Mouse (Mus musculus) forebrain, embryonic 13.5 days (tissue): ENCODE data around the gene Timm9. TPM values are rescaled to one million over a fixed set of nuclear protein-coding genes. Genes with fewer than 3 reads are reported as not detected.
A peak's percentile ranks its signal among the peaks of the same experiment; 100 is the strongest.
"Not testable (repeated sequence)": the region's sequence is repeated elsewhere in the genome, so short reads cannot be mapped to it uniquely, and the experiment has no call there.

ENCODE experiments used
- ATAC-seq: fragments of 200-750 bp; cut with Nextera tagmentation; 2 replicates; pipeline ENCODE4 v1.8.0; 2017
- H3K27ac ChIP-seq: fragments of 300-500 bp; sonication (generic); 2 replicates; pipeline ENCODE4 v1.5.1; 2015; ENCODE audit warnings: inconsistent platforms, mild to moderate bottlenecking, moderate library complexity
- H3K27me3 ChIP-seq: fragments of 300-500 bp; sonication (generic); 2 replicates; pipeline ENCODE4 v1.6.1; 2015; ENCODE audit warnings: mild to moderate bottlenecking, inconsistent platforms
- H3K36me3 ChIP-seq: fragments of 300-500 bp; sonication (generic); 2 replicates; pipeline ENCODE4 v1.6.1; 2015; ENCODE audit warnings: mild to moderate bottlenecking, inconsistent platforms; ENCODE audit not compliant: poor library complexity, severe bottlenecking
- H3K4me1 ChIP-seq: fragments of 300-500 bp; sonication (generic); 2 replicates; pipeline ENCODE4 v1.6.1; 2015; ENCODE audit warnings: inconsistent platforms
- H3K4me2 ChIP-seq: fragments of 300-500 bp; sonication (generic); 2 replicates; pipeline ENCODE4 v1.6.1; 2015; ENCODE audit warnings: inconsistent platforms, mild to moderate bottlenecking, moderate library complexity
- H3K4me3 ChIP-seq: fragments of 300-500 bp; sonication (generic); 2 replicates; pipeline ENCODE4 v1.5.1; 2015; ENCODE audit warnings: mild to moderate bottlenecking, inconsistent platforms
- H3K9ac ChIP-seq: fragments of 300-500 bp; sonication (generic); 2 replicates; pipeline ENCODE4 v1.6.1; 2015; ENCODE audit warnings: mild to moderate bottlenecking, inconsistent platforms
- H3K9me3 ChIP-seq: fragments of 300-500 bp; sonication (generic); replicated peaks from 2 replicates; pipeline ENCODE4 v1.6.1; 2016; ENCODE audit warnings: inconsistent platforms
- WGBS: fragments of 180-500 bp; shearing (Covaris S2); methylation state at CpG from one replicate; pipeline ENCODE4 v1.1.7; 2015; 5-methylcytosine and 5-hydroxymethylcytosine counted together
- polyA plus RNA-seq: library from polyadenylated mRNA; unstranded; fragments of >200 nt; fragmentation: Nextera tagmentation; extraction: Ambion mirVana; gene quantifications from 2 replicates; pipeline ENCODE4 v1.2.1, GENCODE M21; 2015

Timm9 gene
- polyA plus RNA-seq, 1 experiment from 2014 or later, result 85.3 TPM

GRCm38 (mm10) chr12:71139258-71139828, 2.9 kb upstream of the Timm9 start:
- peaks cover 40% of the 10 kb centered on the region for H3K4me1 ChIP-seq
- H3K9me3 ChIP-seq, result no peaks in the 10 kb centered on the region
- ATAC-seq, result no peak
- H3K36me3 ChIP-seq, result peaks cover 44% of the 10 kb centered on the region
- WGBS, result 77% methylated on average over 5 of the region's 5 CpGs
- H3K27me3 ChIP-seq, result no peaks in the 10 kb centered on the region
- H3K9ac ChIP-seq, result no peak overlapping the region
- no peak overlapping the region; the same call in 1 of the 2 replicates for H3K4me3 ChIP-seq
- peak overlapping the region; percentile 93 for H3K4me2 ChIP-seq
- H3K27ac ChIP-seq, result no peak overlapping the region

DNA sequence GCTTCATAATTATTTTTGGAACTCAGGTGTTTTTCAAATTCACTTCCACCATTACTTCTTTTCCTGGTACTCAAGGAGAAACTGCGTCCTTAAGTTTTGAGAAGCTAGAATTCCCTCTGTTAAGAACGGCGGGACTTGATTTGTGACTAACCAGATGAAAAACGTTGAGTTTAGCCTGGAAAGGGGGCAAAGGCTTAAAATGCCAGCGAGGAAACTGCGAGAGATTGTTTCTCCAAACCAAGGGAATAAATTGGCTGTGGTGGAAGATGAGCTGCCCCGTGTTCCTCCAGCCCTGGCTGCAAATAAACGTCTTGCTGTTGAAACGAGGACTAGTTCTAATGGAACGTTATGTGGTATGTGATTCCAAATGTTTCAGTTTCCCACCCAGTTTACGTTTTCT, 1.2 kb upstream of the Timm9 start:
- ATAC-seq, result no peak
- Histone ChIP-seq H3K9ac (peak overlapping the region; percentile 90), H3K27me3 (no peaks in the 10 kb centered on the region), H3K4me3 (peak overlapping the region; percentile 80), H3K36me3 (peaks cover 31% of the 10 kb centered on the region), H3K27ac (no peak overlapping the region), H3K4me2 (peak overlapping the region; percentile 93), H3K9me3 (no peaks in the 10 kb centered on the region), H3K4me1 (peaks cover 40% of the 10 kb centered on the region)
- WGBS, result 12% methylated on average over 11 of the region's 11 CpGs

- H3K36me3 ChIP-seq, result peaks cover 30% of the 10 kb centered on the region
- H3K9me3 ChIP-seq, result no peaks in the 10 kb centered on the region
- ATAC-seq, result peak; percentile 91
- peak overlapping the region; percentile 80 for H3K4me3 ChIP-seq
- no peaks in the 10 kb centered on the region for H3K27me3 ChIP-seq
- peaks cover 40% of the 10 kb centered on the region for H3K4me1 ChIP-seq
- peak overlapping the region; percentile 93 for H3K4me2 ChIP-seq
- WGBS, result under 1% methylated on average over 30 of the region's 30 CpGs
- peak overlapping the region; percentile 90 for H3K9ac ChIP-seq
- H3K27ac ChIP-seq, result peak overlapping the region; percentile 77
Measured at GRCm38 (mm10) chr12:71136974-71137491, 549 bp upstream of the Timm9 start.

DNA sequence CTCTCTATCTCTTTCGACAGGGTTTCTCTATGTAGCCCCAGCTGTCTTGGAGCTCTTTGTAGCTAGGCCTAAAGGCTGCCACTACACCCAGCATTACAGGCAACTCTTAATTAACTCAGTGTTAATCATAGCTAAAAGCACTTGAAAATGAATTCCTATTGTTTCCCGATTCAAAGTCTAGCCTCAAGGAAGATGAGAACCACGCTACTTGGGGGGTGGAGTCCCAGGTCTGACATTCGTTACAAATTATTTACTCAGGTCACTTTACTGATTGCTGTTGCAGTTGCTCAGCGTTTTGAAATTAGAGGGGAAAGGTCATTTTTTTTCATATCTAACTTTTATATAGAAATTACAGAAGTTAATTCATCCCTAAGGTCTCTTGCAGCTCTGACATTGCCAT, 903 bp downstream of the Timm9 start:
- no peak for ATAC-seq

DNA sequence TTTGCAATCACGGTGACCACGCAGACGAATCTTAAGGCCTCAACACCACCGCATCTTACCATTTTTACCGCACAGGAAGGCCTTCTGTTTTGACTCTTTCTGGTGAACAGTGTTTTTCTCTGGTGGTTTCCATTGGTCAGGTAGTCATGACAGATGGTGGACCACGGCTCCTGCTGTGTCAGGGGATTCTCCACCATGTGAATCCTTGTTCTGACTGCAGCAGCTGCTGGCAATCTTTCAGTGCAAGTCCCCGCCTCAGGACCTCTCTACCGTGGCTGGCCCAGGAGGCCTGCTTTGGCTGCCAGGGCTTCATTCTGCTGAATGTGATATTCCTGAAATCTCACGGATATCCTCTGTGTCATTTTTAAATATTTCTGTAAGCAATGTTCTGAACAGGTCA, 13.2 kb downstream of the Timm9 start:
- H3K27ac ChIP-seq, result no peak overlapping the region
- ATAC-seq, result no peak
- no peak overlapping the region for H3K4me3 ChIP-seq
- no peaks in the 10 kb centered on the region for H3K4me1 ChIP-seq
- WGBS, result 91% methylated on average over 9 of the region's 9 CpGs
- no peaks in the 10 kb centered on the region for H3K9me3 ChIP-seq
- H3K9ac ChIP-seq, result no peak overlapping the region
- H3K4me2 ChIP-seq, result no peak overlapping the region
- no peaks in the 10 kb centered on the region for H3K27me3 ChIP-seq
- peaks cover 38% of the 10 kb centered on the region for H3K36me3 ChIP-seq

More for the DNA sequence above, 903 bp downstream of the Timm9 start:
- H3K4me3 ChIP-seq, result peak overlapping the region; percentile 80
- 24% methylated on average over 5 of the region's 5 CpGs for WGBS
- H3K9me3 ChIP-seq, result no peaks in the 10 kb centered on the region
- H3K9ac ChIP-seq, result peak overlapping the region; percentile 90
- no peaks in the 10 kb centered on the region for H3K27me3 ChIP-seq
- peak overlapping the region; percentile 93 for H3K4me2 ChIP-seq
- no peak overlapping the region for H3K27ac ChIP-seq
- H3K4me1 ChIP-seq, result peaks cover 39% of the 10 kb centered on the region
- peaks cover 29% of the 10 kb centered on the region for H3K36me3 ChIP-seq

- no peak for ATAC-seq
- WGBS, result 90% methylated on average over 10 of the region's 10 CpGs
- Histone ChIP-seq H3K9me3 (no peaks in the 10 kb centered on the region), H3K4me2 (no peak overlapping the region), H3K4me1 (no peaks in the 10 kb centered on the region), H3K36me3 (peaks cover 34% of the 10 kb centered on the region), H3K27me3 (no peaks in the 10 kb centered on the region), H3K9ac (no peak overlapping the region), H3K4me3 (no peak overlapping the region), H3K27ac (no peak overlapping the region)
Measured at GRCm38 (mm10) chr12:71122731-71123130, 13.8 kb downstream of the Timm9 start.

DNA sequence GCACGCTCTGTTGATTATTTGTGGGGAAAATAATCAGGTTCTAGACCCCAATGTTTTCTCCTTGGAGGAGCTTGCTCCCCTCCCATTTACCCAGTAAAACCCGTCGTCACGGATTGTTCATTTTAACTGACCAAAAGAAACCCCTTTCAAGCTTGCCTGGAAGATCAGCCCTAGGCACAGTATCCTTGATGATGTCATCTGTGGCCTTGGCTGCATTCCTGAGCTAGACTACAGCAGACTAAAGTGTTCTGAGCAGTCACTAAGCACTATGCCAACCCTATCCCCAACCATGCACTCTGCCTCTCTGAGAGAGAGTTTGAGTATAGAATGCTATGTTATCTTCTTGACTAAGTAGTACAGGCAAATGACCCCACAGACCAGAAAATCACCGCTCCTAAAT, 20.1 kb downstream of the Timm9 start:
- Histone ChIP-seq H3K4me1 (peaks cover 10% of the 10 kb centered on the region), H3K36me3 (no peaks in the 10 kb centered on the region), H3K9ac (no peak overlapping the region), H3K9me3 (no peaks in the 10 kb centered on the region), H3K4me2 (no peak overlapping the region), H3K27me3 (peaks cover 1% of the 10 kb centered on the region; the same call in 1 of the 2 replicates), H3K4me3 (no peak overlapping the region), H3K27ac (no peak overlapping the region)
- 68% methylated on average over 5 of the region's 5 CpGs for WGBS
- ATAC-seq, result no peak

DNA sequence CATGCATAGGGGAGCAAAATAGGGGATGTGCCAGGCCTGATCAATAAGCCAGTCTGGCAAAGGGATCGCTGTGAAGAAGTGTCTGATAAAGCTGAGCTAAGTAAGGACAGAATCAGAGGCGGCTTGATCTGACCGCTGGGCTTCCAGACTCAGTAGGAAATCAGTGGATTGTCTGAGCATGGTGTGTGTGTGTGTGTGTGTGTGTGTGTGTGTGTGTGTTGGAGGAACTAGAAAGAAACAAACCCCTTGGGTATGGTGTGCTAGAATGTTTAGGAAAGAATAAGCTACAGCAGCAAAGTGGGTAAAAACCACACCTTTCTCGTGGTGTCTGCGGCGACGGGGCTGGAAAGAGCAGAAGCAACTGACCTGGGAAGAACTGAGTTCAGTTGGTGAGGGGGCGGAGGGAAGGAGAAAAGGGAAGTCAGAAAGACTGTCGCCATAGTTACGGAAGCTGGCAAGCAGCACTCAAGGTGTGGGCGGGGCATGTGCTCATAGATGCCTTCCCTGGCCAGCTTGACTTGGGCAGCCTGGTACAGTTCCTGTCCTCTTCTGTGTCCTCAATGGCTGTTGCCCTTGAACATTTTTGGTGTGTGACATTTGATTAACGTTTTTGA, 22.7 kb downstream of the Timm9 start:
- Histone ChIP-seq H3K4me3 (no peak overlapping the region), H3K4me2 (peak overlapping the region; percentile 31), H3K9me3 (no peaks in the 10 kb centered on the region), H3K4me1 (peaks cover 13% of the 10 kb centered on the region), H3K36me3 (no peaks in the 10 kb centered on the region), H3K27ac (no peak overlapping the region), H3K27me3 (peaks cover 6% of the 10 kb centered on the region; the same call in 1 of the 2 replicates), H3K9ac (no peak overlapping the region)
- peak; percentile 48; the same call in 1 of the 2 replicates for ATAC-seq
- WGBS, result 25% methylated on average over 12 of the region's 12 CpGs

DNA sequence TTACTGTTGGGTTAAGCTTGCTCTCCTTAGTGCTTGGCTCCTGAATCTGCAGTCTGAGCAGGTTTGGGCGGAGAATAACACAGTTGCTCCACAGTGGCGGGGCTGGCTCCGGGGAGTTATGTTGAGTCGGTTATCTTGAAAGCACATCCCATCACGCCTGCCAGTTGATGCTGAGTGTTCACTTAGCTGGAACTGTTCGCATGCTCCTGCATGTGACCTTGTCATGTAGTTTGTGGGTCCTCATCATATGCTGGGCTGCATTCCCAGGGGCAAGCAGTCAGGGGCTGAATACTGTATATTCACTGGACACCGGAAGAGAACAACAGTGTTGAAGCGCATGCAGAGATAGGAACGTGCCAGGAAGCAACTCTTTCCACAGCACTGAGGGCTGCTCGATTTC, 23.4 kb downstream of the Timm9 start:
- Histone ChIP-seq H3K27me3 (peaks cover 6% of the 10 kb centered on the region; the same call in 1 of the 2 replicates), H3K27ac (no peak overlapping the region), H3K4me1 (peaks cover 13% of the 10 kb centered on the region), H3K36me3 (no peaks in the 10 kb centered on the region), H3K4me3 (no peak overlapping the region), H3K9ac (no peak overlapping the region), H3K9me3 (no peaks in the 10 kb centered on the region), H3K4me2 (no peak overlapping the region)
- 94% methylated on average over 10 of the region's 10 CpGs for whole genome bisulfite sequencing
- no peak for ATAC-seq

GRCm38 (mm10) chr12:71111331-71111730, 25.2 kb downstream of the Timm9 start, which contains the start of gene Tomm20l:
Gene Tomm20l, plus strand, starts transcription at chr12:71111428.
- no peak for ATAC-seq
- Histone ChIP-seq H3K4me2 (peak within 1 kb of the TSS; percentile 55), H3K9ac (no peak within 1 kb of the TSS; the same call in 1 of the 2 replicates), H3K27ac (no peak within 1 kb of the TSS), H3K4me3 (peak within 1 kb of the TSS; percentile 17), H3K9me3 (no peaks in the 10 kb centered on the region), H3K4me1 (peaks cover 13% of the 10 kb centered on the region), H3K27me3 (peaks cover 6% of the 10 kb centered on the region; the same call in 1 of the 2 replicates), H3K36me3 (no peaks in the 10 kb centered on the region)
- 5% methylated on average over 30 of the region's 33 CpGs for WGBS

DNA sequence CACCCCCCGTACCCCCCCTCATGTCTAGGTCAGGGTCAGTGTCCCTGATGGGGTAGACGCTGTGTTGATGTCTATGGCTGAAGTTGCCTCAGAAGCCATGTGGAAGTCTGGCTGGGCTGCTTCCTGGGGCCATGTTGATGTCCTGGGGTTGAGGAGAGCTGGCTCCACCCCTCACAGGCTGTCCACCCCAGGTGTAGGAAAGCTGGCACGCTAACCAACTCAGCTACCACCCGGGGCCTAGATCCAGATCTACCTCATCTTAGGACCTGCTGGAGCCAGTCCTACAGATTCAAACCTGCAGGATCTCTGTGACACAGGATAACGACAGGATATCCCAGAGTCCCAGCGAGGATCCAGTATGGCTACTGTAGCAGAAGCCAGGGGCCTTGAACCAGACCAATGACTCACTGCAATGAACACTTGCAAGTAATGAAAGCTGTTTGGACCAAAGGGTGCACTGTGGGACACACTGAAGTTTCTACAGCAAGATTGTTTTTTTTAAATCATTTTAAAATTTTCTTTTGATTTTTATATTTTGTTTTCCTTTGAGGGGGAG, 29.2 kb downstream of the Timm9 start:
- no peak overlapping the region for H3K9ac ChIP-seq
- H3K4me3 ChIP-seq, result no peak overlapping the region
- peaks cover 5% of the 10 kb centered on the region; the same call in 1 of the 2 replicates for H3K4me1 ChIP-seq
- H3K27ac ChIP-seq, result no peak overlapping the region
- WGBS, result 91% methylated on average over 6 of the region's 6 CpGs
- ATAC-seq, result no peak
- H3K36me3 ChIP-seq, result no peaks in the 10 kb centered on the region
- no peaks in the 10 kb centered on the region for H3K9me3 ChIP-seq
- H3K27me3 ChIP-seq, result 0 out of 2 replicates have a peak, but pooled peaks cover 6% of the 10 kb centered on the region
- H3K4me2 ChIP-seq, result no peak overlapping the region

- not testable (repeated sequence) for H3K27me3 ChIP-seq, ATAC-seq, H3K9me3 ChIP-seq, H3K9ac ChIP-seq, H3K27ac ChIP-seq, H3K4me1 ChIP-seq, H3K4me2 ChIP-seq, H3K4me3 ChIP-seq, H3K36me3 ChIP-seq
- WGBS, result 90% methylated on average over 4 of the region's 4 CpGs
Measured at GRCm38 (mm10) chr12:71104275-71104674, 32.2 kb downstream of the Timm9 start.
